Mouse (Mus musculus) natural killer cell, adult 2 months (primary cell): ENCODE results near the gene Abcb6.

Source experiments
- DNase-seq, 2 experiments: peaks; one replicate each; pipeline ENCODE4 v3.0.0; 2022; ENCODE audit warnings: low spot score in 2 of 2

The Abcb6 gene

GRCm38 (mm10) chr1:75180105-75180590 is at the start of gene Abcb6:
TSS of gene Abcb6 (minus strand) at chr1:75180392.
- DNase-seq = peak; percentile 72 to 79

- no peak for DNase-seq
These were observed 49.0 kb upstream of the Abcb6 start for GRCm38 (mm10) chr1:75229158-75229557.

GRCm38 (mm10) chr1:75227653-75228052 is 47.5 kb upstream of the Abcb6 start:
- no peak for DNase-seq

DNA sequence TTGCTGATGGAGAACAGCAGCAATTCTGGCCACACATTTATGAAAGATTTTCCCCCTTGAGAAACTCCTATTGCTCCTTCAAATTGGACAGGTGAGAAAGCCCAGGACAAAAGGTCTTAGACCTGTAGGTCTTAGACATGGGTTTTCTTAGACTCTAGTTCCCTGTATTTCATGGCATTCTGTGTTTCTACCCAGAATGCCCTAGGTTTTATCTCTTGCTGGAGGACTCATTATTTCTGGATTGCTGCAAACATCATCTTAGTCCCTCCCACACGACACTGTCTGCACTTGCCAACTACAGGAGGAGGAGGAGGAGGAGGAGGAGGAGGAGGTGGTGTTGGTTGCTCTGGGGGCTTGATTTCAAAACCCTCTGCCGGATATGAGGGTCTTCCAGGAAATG is 45.9 kb upstream of the Abcb6 start:
- DNase-seq = no peak

DNA sequence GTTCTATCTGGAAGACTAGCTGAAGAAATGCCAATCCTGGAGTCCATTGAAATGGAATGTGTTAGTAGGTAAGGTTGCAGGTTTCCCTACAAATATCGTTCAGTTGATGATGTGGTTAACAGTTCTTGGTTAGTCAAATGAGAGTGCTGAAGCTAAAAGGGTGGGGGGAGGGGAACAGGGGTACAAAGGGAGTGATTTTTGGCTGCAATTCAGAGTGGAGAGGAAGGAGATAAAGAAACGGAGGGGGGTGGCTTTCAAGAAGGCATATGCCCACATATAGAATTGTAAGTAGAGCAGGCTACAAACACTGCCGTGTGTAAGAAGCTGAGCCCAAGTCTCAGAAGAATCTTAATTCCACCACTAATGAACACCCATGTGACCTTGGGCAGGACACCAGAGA is 45.3 kb upstream of the Abcb6 start:
- DNase-seq = no peak

DNA sequence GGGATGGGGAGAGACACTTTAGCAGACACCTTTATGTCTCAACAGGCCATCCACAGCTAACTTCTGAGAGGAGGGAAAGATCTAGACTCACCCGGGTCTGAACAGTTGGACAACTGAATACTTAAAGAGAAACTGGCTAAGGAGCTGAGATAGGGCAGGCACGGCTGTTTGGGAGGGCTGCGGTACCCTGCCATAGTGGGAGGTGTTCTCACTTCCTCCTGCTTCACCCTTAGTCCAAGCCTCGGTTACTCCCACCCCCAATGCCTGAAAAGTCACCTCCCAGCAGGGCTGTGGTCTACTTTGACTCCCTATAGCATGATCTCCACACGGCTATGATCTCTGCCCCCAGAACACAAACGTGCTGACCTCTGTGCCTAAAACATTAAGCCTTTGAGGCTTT is 43.3 kb upstream of the Abcb6 start:
- DNase-seq = no peak

GRCm38 (mm10) chr1:75222926-75223325 is 42.7 kb upstream of the Abcb6 start:
- no peak for DNase-seq

GRCm38 (mm10) chr1:75221538-75221937 is 41.3 kb upstream of the Abcb6 start:
- DNase-seq = no peak

GRCm38 (mm10) chr1:75219531-75219930 is 39.3 kb upstream of the Abcb6 start, which contains the start of gene Tuba4a:
TSS of gene Tuba4a (minus strand) at chr1:75219865.
- no peak for DNase-seq

- DNase-seq = peak; percentile 92 to 96
These were observed 38.9 kb upstream of the Abcb6 start for GRCm38 (mm10) chr1:75219078-75219477.

DNA sequence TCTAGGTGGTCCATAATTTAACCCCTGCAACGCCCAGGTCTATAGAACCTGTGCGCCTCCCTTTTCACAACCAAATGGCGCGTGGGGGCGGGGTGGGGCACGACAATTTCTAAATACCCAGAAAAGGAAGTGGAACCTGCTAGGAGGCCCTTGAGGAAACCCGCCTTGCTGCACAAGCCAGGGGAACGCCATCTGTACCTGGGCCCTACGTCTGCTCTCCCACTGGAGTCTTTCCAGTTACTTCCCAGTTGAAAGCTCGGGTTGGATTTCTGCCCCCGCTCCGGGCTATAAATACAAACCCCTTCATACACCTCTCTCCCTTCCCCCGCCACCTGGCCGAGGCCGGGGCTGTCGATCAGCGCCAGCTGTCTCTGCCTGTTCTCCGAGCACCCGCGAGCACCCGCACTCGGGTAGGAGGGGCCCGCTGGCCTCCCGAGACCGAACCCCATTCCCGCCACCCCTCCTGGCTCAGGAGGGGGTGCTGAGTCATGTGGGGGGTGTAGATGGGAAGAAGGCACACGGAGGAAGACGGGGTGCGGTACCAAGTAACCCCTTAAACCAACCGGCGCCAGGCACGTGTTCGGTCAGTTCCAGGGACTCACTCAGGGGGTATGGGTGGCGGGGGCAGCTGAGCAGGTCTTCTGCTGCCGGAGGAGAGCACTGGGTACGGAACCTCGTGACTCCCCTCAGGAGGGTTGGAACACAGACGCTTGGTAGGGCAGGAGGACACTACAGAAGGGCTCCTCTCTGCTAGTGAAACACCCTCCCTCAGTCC is 38.2 kb upstream of the Abcb6 start:
- peak; percentile 36 to 67 for DNase-seq

DNA sequence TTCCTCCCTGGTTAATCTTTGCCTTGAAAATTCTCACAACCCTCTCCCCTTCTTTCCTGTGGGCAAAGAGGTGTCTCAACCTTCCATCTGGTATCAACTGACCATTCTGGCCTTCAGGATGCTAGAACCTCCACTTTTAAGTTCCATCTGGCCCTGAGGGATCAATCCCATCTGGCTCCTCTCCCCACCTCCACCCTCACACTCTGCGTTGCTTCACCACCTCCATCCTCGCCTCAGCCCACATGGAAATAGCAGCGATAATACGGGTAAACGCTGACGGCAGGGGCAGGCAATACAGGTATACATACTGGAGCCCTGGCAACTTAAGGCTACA is 37.7 kb upstream of the Abcb6 start:
- DNase-seq = no peak

GRCm38 (mm10) chr1:75216797-75217585 is 36.8 kb upstream of the Abcb6 start:
- DNase-seq = no peak

DNA sequence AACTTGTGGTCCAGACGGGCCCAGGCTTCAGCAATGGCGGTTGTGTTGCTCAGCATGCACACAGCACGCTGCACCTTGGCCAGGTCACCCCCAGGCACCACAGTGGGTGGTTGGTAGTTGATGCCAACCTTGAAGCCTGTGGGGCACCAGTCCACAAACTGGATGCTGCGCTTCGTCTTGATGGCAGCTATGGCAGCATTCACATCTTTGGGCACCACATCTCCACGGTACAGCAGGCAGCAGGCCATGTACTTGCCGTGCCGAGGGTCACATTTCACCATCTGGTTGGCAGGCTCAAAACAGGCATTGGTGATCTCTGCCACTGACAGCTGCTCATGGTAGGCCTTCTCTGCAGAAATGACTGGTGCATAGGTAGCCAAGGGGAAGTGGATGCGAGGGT is 35.6 kb upstream of the Abcb6 start:
- DNase-seq = no peak

- no peak for DNase-seq
These were observed 34.7 kb upstream of the Abcb6 start for GRCm38 (mm10) chr1:75214886-75215285.

DNA sequence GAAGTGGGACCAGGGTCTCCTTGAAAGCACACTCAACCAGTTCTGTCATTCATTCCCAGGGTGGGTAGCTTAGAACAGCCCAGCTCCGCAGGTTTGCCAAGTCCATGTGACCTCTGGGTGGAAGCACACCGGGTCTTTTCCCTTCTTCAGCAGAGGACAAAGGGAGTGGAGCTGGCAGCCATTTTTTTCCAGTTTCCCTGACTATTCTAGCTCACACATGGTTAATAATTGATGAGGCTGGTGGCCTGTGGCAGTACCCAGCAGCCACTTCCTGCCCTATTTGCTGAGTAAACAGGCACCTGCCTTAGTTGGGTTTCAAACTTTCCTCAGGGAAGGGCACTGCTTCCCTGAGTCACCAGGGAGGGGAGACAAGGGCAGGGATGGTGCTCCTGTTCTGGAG is 34.2 kb upstream of the Abcb6 start:
- DNase-seq = no peak

DNA sequence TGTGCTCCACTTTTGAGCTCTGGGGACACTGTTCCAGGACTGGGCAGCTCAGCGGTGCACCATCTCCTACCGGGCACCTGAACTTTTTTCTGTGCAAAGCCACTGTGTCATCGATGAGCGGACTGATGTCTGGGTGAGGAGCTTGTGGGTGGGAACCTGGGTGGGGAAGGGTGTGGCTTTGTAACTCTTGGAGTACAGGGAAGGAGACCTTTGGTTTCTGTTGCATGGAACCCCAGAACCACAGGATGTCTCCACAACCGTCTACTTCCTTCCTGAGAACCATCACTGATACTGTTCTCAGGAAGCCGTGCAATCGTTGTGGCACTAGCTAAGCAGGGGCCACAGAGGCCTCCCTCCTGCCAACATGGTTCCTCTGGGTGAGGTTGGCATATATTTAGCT is 32.9 kb upstream of the Abcb6 start:
- no peak for DNase-seq

DNA sequence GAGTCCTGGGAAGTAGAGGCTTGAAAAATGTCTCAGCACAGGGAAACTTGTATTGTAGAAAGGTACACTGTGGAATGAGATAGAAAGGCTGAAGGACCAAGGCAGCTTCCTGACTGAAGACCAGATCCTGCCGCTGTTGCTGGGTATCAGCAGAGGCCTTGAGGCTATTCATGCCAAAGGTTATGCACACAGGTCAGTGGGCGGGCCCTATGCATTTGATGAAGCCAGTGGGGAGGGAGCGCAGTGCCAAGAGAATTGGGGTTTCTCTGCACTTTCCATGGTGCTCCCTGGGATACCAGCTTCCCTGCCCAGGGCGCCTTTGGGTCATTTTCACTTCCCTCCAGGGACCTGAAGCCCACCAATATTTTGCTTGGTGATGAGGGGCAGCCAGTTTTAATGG is 32.4 kb upstream of the Abcb6 start:
- no peak for DNase-seq

GRCm38 (mm10) chr1:75211141-75211708 is 31.0 kb upstream of the Abcb6 start:
- no peak for DNase-seq

DNA sequence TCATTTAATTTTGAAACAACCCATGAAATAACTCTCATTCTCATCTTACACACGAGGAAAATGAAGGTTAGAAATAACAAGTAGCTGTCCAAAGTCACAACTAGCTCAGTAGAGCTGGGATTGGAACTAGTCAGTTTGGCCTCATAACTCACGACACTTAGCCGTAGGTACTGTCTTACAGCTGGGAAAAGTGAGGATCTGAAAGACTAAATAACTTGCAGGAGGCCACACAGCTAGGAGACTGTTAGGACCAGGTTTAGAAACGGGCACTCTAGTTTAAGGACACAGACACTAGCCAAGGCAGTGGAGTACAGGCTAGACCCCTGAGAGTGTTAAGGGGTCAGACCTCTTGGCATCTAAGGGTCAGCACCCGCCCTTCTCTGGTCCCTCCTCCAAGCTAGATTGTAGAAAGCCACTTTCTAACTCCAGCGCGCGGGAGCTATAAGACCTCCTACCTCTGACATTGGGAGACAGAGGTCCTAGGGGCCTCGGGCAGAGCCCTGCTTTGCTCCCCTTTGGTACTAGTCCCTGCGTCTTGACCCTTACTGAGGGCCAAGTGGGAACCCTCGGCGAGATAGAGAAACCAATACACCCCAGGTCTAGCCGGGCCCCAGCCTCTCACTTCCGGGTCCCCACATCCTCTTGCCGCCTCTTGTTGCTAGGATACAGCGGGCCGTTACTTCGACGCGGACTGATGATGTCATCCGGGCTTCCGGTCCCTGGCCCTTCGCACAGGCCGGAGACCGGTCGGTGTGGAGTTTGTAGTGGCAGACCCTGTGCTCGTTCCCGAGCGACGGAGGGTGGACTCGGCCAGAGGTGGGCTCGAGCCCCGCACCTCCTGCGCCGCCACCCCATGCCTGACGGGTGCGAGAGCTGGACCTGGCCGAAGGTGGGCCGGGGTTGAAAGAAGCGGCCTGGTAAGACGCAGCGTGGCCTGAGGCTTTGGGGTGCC is 30.2 kb upstream of the Abcb6 start, which contains the start of the genes Glb1l and Stk16:
Gene Glb1l (minus strand): TSS at position 678 of the 952 bp plus-strand sequence.
Gene Stk16 (plus strand): TSS at position 703 of the 952 bp plus-strand sequence.
- peak; percentile 95 to 96 for DNase-seq

- DNase-seq = peak in 1 of 2 experiments; percentile 21
These were observed 28.9 kb upstream of the Abcb6 start for GRCm38 (mm10) chr1:75208967-75209678.
